Mouse (Mus musculus): ENCODE measurements at regions not wholly inside any gene's neighbourhood (a gene's known extent, or its start where the extent isn't known, plus 50 kb on each side); places are given as distances from the start of the nearest gene placed in this dataset.

- WGBS, result 41% methylated on average over 2 of the region's 2 CpGs
These were observed 311.3 kb upstream of the Emcn start for GRCm38 (mm10) chr3:137029546-137029945.

GRCm38 (mm10) chr3:137032802-137033201, 308.1 kb upstream of the Emcn start:
- Histone ChIP-seq H3K4me2 (ENCODE audit: low read depth, low read length, severe bottlenecking) (no peak overlapping the region), H3K4me3 (ENCODE audit: low read depth, low read length) (no peak overlapping the region), H3K4me1 (replicated peaks; ENCODE audit: control insufficient read depth, insufficient read depth, low read length) (0 out of 2 replicates have a peak, but pooled peaks cover 2% of the 10 kb centered on the region), H3K27me3 (ENCODE audit: control insufficient read depth, insufficient read depth, low read length) (no peaks in the 10 kb centered on the region), H3K36me3 (ENCODE audit: control insufficient read depth, insufficient read depth, low read length) (no peaks in the 10 kb centered on the region), H3K9me3 (ENCODE audit: control insufficient read depth, low read length) (no peaks in the 10 kb centered on the region), H3K27ac (ENCODE audit: low read depth, low read length) (no peak overlapping the region), H3K9ac (ENCODE audit: low read length) (no peak overlapping the region)
- no peak for DNase-seq (ENCODE audit: low spot score)
- no peak for ATAC-seq (replicated peaks; ENCODE audit: low FRiP score)
- WGBS, result 80% methylated on average over 2 of the region's 2 CpGs

More at GRCm38 (mm10) chr3:137029546-137029945, 311.3 kb upstream of the Emcn start:
- Histone ChIP-seq H3K4me1 (replicated peaks; ENCODE audit: control insufficient read depth, insufficient read depth, low read length) (0 out of 2 replicates have a peak, but pooled peaks cover 2% of the 10 kb centered on the region), H3K4me2 (ENCODE audit: low read depth, low read length, severe bottlenecking) (no peak overlapping the region), H3K4me3 (ENCODE audit: low read depth, low read length) (no peak overlapping the region), H3K27ac (ENCODE audit: low read depth, low read length) (no peak overlapping the region), H3K36me3 (ENCODE audit: control insufficient read depth, insufficient read depth, low read length) (no peaks in the 10 kb centered on the region), H3K27me3 (ENCODE audit: control insufficient read depth, insufficient read depth, low read length) (no peaks in the 10 kb centered on the region), H3K9me3 (ENCODE audit: control insufficient read depth, low read length) (no peaks in the 10 kb centered on the region), H3K9ac (ENCODE audit: low read length) (no peak overlapping the region)
- DNase-seq (ENCODE audit: low spot score), result no peak
- no peak; the same call in 1 of the 2 replicates for ATAC-seq (replicated peaks; ENCODE audit: low FRiP score)

GRCm38 (mm10) chr3:137039638-137040037, 301.2 kb upstream of the Emcn start:
- Histone ChIP-seq H3K4me3 (ENCODE audit: low read depth, low read length) (no peak overlapping the region), H3K9me3 (ENCODE audit: control insufficient read depth, low read length) (no peaks in the 10 kb centered on the region), H3K4me1 (replicated peaks; ENCODE audit: control insufficient read depth, insufficient read depth, low read length) (no peaks in the 10 kb centered on the region), H3K36me3 (ENCODE audit: control insufficient read depth, insufficient read depth, low read length) (no peaks in the 10 kb centered on the region), H3K27me3 (ENCODE audit: control insufficient read depth, insufficient read depth, low read length) (no peaks in the 10 kb centered on the region), H3K4me2 (ENCODE audit: low read depth, low read length, severe bottlenecking) (no peak overlapping the region), H3K9ac (ENCODE audit: low read length) (no peak overlapping the region), H3K27ac (ENCODE audit: low read depth, low read length) (no peak overlapping the region)
- DNase-seq (ENCODE audit: low spot score) (no peak), ATAC-seq (replicated peaks; ENCODE audit: low FRiP score) (no peak)
- 86% methylated on average over 8 of the region's 8 CpGs for WGBS

GRCm38 (mm10) chr3:137056544-137057224, 284.2 kb upstream of the Emcn start:
- Histone ChIP-seq H3K9me3 (ENCODE audit: control insufficient read depth, low read length) (no peaks in the 10 kb centered on the region), H3K27me3 (ENCODE audit: control insufficient read depth, insufficient read depth, low read length) (no peaks in the 10 kb centered on the region), H3K27ac (ENCODE audit: low read depth, low read length) (peak overlapping the region; percentile 73), H3K36me3 (ENCODE audit: control insufficient read depth, insufficient read depth, low read length) (no peaks in the 10 kb centered on the region), H3K4me1 (replicated peaks; ENCODE audit: control insufficient read depth, insufficient read depth, low read length) (peaks cover 4% of the 10 kb centered on the region; the same call in 1 of the 2 replicates), H3K9ac (ENCODE audit: low read length) (no peak overlapping the region), H3K4me2 (ENCODE audit: low read depth, low read length, severe bottlenecking) (no peak overlapping the region), H3K4me3 (ENCODE audit: low read depth, low read length) (no peak overlapping the region)
- DNase-seq (ENCODE audit: low spot score), result no peak
- peak; percentile 49; the same call in 1 of the 2 replicates for ATAC-seq (replicated peaks; ENCODE audit: low FRiP score)
- WGBS, result 53% methylated on average over 6 of the region's 6 CpGs

- Histone ChIP-seq H3K27ac (ENCODE audit: low read depth, low read length) (peak overlapping the region; percentile 74), H3K4me2 (ENCODE audit: low read depth, low read length, severe bottlenecking) (no peak overlapping the region), H3K4me1 (replicated peaks; ENCODE audit: control insufficient read depth, insufficient read depth, low read length) (peaks cover 4% of the 10 kb centered on the region; the same call in 1 of the 2 replicates), H3K27me3 (ENCODE audit: control insufficient read depth, insufficient read depth, low read length) (no peaks in the 10 kb centered on the region), H3K36me3 (ENCODE audit: control insufficient read depth, insufficient read depth, low read length) (no peaks in the 10 kb centered on the region), H3K9me3 (ENCODE audit: control insufficient read depth, low read length) (no peaks in the 10 kb centered on the region), H3K4me3 (ENCODE audit: low read depth, low read length) (no peak overlapping the region), H3K9ac (ENCODE audit: low read length) (no peak overlapping the region)
- DNase-seq (ENCODE audit: low spot score) (peak; percentile 85), ATAC-seq (replicated peaks; ENCODE audit: low FRiP score) (peak; percentile 95)
- 29% methylated on average over 6 of the region's 6 CpGs for WGBS
These were observed 283.5 kb upstream of the Emcn start for GRCm38 (mm10) chr3:137057225-137057910.

- Histone ChIP-seq H3K36me3 (ENCODE audit: control insufficient read depth, insufficient read depth, low read length) (no peaks in the 10 kb centered on the region), H3K9ac (ENCODE audit: low read length) (no peak overlapping the region), H3K4me3 (ENCODE audit: low read depth, low read length) (no peak overlapping the region), H3K27me3 (ENCODE audit: control insufficient read depth, insufficient read depth, low read length) (no peaks in the 10 kb centered on the region), H3K9me3 (ENCODE audit: control insufficient read depth, low read length) (no peaks in the 10 kb centered on the region), H3K4me2 (ENCODE audit: low read depth, low read length, severe bottlenecking) (no peak overlapping the region), H3K27ac (ENCODE audit: low read depth, low read length) (peak overlapping the region; percentile 74), H3K4me1 (replicated peaks; ENCODE audit: control insufficient read depth, insufficient read depth, low read length) (peaks cover 4% of the 10 kb centered on the region; the same call in 1 of the 2 replicates)
- ATAC-seq (replicated peaks; ENCODE audit: low FRiP score) (no peak; the same call in 1 of the 2 replicates), DNase-seq (ENCODE audit: low spot score) (no peak)
- 64% methylated on average over 4 of the region's 4 CpGs for WGBS
These were observed 283.0 kb upstream of the Emcn start for GRCm38 (mm10) chr3:137057911-137058260.

DNA sequence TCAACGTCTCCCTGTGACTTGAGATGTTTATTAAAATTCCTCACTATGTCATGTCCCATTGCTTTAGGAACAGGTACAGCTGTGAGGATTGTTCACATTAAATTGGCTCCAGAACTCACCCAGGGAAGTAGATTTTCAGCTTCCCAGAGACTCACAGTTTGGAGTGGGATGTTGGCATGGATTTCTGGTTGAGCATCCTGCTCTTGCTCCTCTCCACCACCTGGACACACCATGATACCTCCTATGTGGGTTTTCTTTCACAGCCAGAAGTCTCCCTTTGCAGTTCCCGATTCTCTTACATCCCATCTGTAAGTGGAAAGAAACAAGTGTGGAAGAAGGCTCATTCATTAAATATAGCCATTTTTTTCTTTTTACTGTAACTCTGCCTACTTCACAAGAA, 278.8 kb upstream of the Emcn start:
- Histone ChIP-seq H3K4me3 (ENCODE audit: low read depth, low read length) (no peak overlapping the region), H3K9ac (ENCODE audit: low read length) (no peak overlapping the region), H3K27me3 (ENCODE audit: control insufficient read depth, insufficient read depth, low read length) (no peaks in the 10 kb centered on the region), H3K4me2 (ENCODE audit: low read depth, low read length, severe bottlenecking) (no peak overlapping the region), H3K9me3 (ENCODE audit: control insufficient read depth, low read length) (no peaks in the 10 kb centered on the region), H3K27ac (ENCODE audit: low read depth, low read length) (no peak overlapping the region), H3K4me1 (replicated peaks; ENCODE audit: control insufficient read depth, insufficient read depth, low read length) (peaks cover 4% of the 10 kb centered on the region; the same call in 1 of the 2 replicates), H3K36me3 (ENCODE audit: control insufficient read depth, insufficient read depth, low read length) (no peaks in the 10 kb centered on the region)
- DNase-seq (ENCODE audit: low spot score), result no peak
- 83% methylated on average over 2 of the region's 2 CpGs for WGBS
- ATAC-seq (replicated peaks; ENCODE audit: low FRiP score), result no peak

- no peak for DNase-seq (ENCODE audit: low spot score)
- Histone ChIP-seq H3K9me3 (ENCODE audit: control insufficient read depth, low read length) (no peaks in the 10 kb centered on the region), H3K36me3 (ENCODE audit: control insufficient read depth, insufficient read depth, low read length) (no peaks in the 10 kb centered on the region), H3K4me3 (ENCODE audit: low read depth, low read length) (no peak overlapping the region), H3K4me1 (replicated peaks; ENCODE audit: control insufficient read depth, insufficient read depth, low read length) (no peaks in the 10 kb centered on the region), H3K27me3 (ENCODE audit: control insufficient read depth, insufficient read depth, low read length) (no peaks in the 10 kb centered on the region), H3K4me2 (ENCODE audit: low read depth, low read length, severe bottlenecking) (no peak overlapping the region), H3K9ac (ENCODE audit: low read length) (no peak overlapping the region), H3K27ac (ENCODE audit: low read depth, low read length) (no peak overlapping the region)
- no peak for ATAC-seq (replicated peaks; ENCODE audit: low FRiP score)
- 88% methylated on average over 1 of the region's 1 CpGs for WGBS
These were observed 273.5 kb upstream of the Emcn start for GRCm38 (mm10) chr3:137067336-137067735.

All from forebrain, embryonic 11.5 days (tissue).